Mouse (Mus musculus) heart, embryonic 12.5 days (tissue): Measurements from ENCODE around the gene Tmem208. TPM values are rescaled to one million over a fixed set of nuclear protein-coding genes. Genes with fewer than 3 reads are reported as not detected.

Experiments
- ATAC-seq: fragments of 200-750 bp; cut with Nextera tagmentation; 2 replicates; pipeline ENCODE4 v1.8.0; 2017; ENCODE audit warnings: moderate TSS enrichment, moderate library complexity; ENCODE audit not compliant: insufficient number of reproducible peaks, low FRiP score
- H3K27ac ChIP-seq: fragments of 300-500 bp; sonication (generic); 2 replicates; pipeline ENCODE4 v1.5.1; 2016; ENCODE audit warnings: mild to moderate bottlenecking, moderate library complexity; ENCODE audit not compliant: poor library complexity, severe bottlenecking
- H3K27me3 ChIP-seq: fragments of 300-500 bp; sonication (generic); replicated peaks from 2 replicates; pipeline ENCODE4 v1.6.1; 2016; ENCODE audit warnings: mild to moderate bottlenecking, moderate library complexity
- H3K36me3 ChIP-seq: fragments of 300-500 bp; sonication (generic); 2 replicates; pipeline ENCODE4 v1.6.1; 2016; ENCODE audit warnings: mild to moderate bottlenecking, moderate library complexity
- H3K4me1 ChIP-seq: fragments of 300-500 bp; sonication (generic); replicated peaks from 2 replicates; pipeline ENCODE4 v1.6.1; 2016; ENCODE audit warnings: mild to moderate bottlenecking
- H3K4me2 ChIP-seq: fragments of 300-500 bp; sonication (generic); 2 replicates; pipeline ENCODE4 v1.6.1; 2016; ENCODE audit warnings: mild to moderate bottlenecking, moderate library complexity
- H3K4me3 ChIP-seq: fragments of 300-500 bp; sonication (generic); 2 replicates; pipeline ENCODE4 v1.5.1; 2016; ENCODE audit warnings: mild to moderate bottlenecking
- H3K9ac ChIP-seq: fragments of 300-500 bp; sonication (generic); 2 replicates; pipeline ENCODE4 v1.6.1; 2016; ENCODE audit warnings: mild to moderate bottlenecking, moderate library complexity
- H3K9me3 ChIP-seq: fragments of 300-500 bp; sonication (generic); replicated peaks from 2 replicates; pipeline ENCODE4 v1.6.1; 2016; ENCODE audit warnings: mild to moderate bottlenecking, moderate library complexity
- WGBS: fragments of 180-500 bp; shearing (Covaris S2); methylation state at CpG from one replicate; pipeline ENCODE4 v1.1.7; 2016; 5-methylcytosine and 5-hydroxymethylcytosine counted together
- polyA plus RNA-seq: library from polyadenylated mRNA; unstranded; fragments of >200 nt; fragmentation: Nextera tagmentation; extraction: Ambion mirVana; gene quantifications from 2 replicates; pipeline ENCODE4 v1.2.1, GENCODE M21; 2016

The Tmem208 gene
- polyA plus RNA-seq, 1 experiment from 2014 or later = 80.7 TPM

DNA sequence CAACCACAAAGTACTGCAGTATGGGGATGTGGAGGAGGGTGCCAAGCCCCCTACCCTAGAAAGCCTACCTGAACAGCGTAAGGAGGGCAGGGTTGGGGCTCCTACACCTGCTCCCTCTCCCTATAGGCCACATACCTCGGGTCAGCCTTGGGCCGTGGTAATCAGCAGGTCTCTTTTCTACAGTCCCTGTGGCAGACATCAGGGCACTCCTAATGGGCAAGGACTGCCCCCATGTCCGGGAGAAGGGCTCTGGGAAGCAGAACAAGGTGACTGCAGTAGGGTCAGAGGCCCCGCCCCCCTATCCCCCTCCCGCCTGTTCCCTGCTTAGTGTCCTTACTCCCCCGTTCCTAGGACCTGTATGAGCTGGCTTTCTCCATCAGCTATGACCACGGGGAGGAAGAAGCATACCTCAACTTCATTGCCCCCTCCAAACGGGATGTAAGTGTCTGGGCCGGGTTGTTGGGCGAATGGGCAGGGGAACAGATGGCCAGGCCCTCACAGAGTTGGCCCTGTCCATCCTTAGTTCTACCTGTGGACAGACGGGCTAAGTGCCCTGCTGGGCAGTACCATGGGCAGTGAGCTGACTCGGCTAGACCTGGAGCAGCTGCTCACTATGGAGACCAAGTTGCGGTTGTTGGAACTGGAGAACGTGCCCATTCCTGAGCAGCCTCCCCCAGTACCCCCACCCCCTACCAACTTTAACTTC lies 16.9 kb upstream of the Tmem208 start:
- H3K9ac ChIP-seq = no peak overlapping the region
- H3K4me3 ChIP-seq = no peak overlapping the region
- ATAC-seq = no peak
- H3K27me3 ChIP-seq = no peaks in the 10 kb centered on the region
- H3K4me2 ChIP-seq = no peak overlapping the region
- no peak overlapping the region for H3K27ac ChIP-seq
- peaks cover 71% of the 10 kb centered on the region for H3K36me3 ChIP-seq
- no peaks in the 10 kb centered on the region for H3K9me3 ChIP-seq
- 82% methylated on average over 15 of the region's 15 CpGs for WGBS
- H3K4me1 ChIP-seq = peaks cover 41% of the 10 kb centered on the region

DNA sequence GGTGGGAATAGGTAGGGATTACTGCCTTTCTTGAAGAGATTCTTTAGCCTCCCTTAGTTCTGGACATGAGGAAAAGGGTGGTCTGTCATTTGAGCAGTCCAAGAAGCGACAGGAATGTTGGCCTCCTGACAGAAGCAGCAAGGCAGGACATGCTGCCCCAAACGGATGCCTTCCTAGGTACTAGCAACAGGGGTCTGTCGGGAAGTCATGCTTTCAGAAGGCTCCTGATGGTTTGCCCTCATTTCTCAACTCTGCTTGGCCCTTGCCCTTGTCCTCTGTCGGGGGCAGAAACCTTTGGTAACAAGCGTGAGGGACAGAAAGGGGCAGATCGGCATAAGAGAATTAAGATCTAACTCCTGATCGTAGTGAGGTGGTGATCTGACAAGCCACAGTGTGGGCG lies 16.0 kb upstream of the Tmem208 start:
- Histone ChIP-seq H3K36me3 (peaks cover 73% of the 10 kb centered on the region), H3K27me3 (no peaks in the 10 kb centered on the region), H3K27ac (no peak overlapping the region), H3K9ac (no peak overlapping the region; the same call in 1 of the 2 replicates), H3K4me3 (no peak overlapping the region), H3K9me3 (no peaks in the 10 kb centered on the region), H3K4me2 (no peak overlapping the region), H3K4me1 (peaks cover 36% of the 10 kb centered on the region)
- ATAC-seq = no peak
- WGBS = 87% methylated on average over 8 of the region's 8 CpGs

DNA sequence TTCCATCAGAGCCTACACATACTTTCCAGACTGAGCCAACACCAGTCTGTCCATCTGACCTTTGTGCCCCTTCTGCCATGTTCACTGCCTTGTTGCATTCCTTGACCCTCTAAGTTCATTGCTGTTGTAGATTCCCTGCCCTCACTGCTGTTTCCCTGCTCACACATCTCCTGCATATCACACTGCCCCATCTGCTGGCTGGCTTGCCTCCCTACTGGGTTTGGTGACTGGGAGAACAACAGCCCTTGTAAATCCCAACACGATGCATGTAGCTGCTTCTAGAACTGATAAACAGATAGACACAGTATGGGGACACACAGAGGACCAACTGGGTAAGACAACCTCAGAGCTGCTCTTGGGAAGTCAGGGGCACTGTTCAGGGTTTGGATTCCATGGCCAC lies 14.4 kb upstream of the Tmem208 start:
- no peaks in the 10 kb centered on the region for H3K27me3 ChIP-seq
- H3K27ac ChIP-seq = no peak overlapping the region
- H3K9ac ChIP-seq = no peak overlapping the region
- H3K4me1 ChIP-seq = peaks cover 27% of the 10 kb centered on the region
- H3K4me3 ChIP-seq = no peak overlapping the region
- no peak for ATAC-seq
- H3K36me3 ChIP-seq = peaks cover 84% of the 10 kb centered on the region
- no peaks in the 10 kb centered on the region for H3K9me3 ChIP-seq
- no peak overlapping the region for H3K4me2 ChIP-seq
- 73% methylated on average over 1 of the region's 1 CpGs for WGBS

DNA sequence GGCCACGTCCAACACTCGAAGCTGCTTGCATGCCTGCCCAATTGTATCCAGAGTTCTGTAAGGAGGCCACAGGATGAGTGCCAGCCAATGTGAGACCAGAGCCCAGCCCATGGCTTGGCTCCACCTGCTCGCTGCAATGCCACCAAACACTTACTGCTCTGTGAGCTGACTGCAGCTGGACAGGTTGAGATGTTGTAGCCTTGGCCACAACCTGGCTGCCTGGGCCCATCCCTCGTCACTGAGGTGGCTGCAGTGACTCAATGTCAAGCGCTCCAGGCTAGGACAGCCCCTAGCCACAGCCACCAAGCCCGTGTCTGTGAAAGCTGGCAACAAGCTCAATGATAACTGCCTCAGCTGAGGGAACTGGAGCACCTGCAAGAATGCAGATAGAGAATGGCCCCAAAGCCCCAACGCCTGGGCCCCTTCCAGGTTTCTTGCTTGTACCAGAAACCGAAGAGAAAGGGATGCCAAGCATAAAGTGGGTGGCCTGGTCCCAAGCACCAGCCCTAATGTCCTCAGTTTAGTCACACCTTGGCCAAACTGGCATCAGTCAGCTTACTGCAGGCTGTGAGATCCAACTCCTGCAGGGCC lies 13.2 kb upstream of the Tmem208 start:
- H3K9me3 ChIP-seq = no peaks in the 10 kb centered on the region
- WGBS = 86% methylated on average over 8 of the region's 8 CpGs
- H3K4me2 ChIP-seq = no peak overlapping the region
- H3K27me3 ChIP-seq = no peaks in the 10 kb centered on the region
- no peak for ATAC-seq
- H3K27ac ChIP-seq = no peak overlapping the region
- H3K9ac ChIP-seq = no peak overlapping the region
- peaks cover 76% of the 10 kb centered on the region for H3K36me3 ChIP-seq
- H3K4me3 ChIP-seq = no peak overlapping the region
- H3K4me1 ChIP-seq = peaks cover 25% of the 10 kb centered on the region

DNA sequence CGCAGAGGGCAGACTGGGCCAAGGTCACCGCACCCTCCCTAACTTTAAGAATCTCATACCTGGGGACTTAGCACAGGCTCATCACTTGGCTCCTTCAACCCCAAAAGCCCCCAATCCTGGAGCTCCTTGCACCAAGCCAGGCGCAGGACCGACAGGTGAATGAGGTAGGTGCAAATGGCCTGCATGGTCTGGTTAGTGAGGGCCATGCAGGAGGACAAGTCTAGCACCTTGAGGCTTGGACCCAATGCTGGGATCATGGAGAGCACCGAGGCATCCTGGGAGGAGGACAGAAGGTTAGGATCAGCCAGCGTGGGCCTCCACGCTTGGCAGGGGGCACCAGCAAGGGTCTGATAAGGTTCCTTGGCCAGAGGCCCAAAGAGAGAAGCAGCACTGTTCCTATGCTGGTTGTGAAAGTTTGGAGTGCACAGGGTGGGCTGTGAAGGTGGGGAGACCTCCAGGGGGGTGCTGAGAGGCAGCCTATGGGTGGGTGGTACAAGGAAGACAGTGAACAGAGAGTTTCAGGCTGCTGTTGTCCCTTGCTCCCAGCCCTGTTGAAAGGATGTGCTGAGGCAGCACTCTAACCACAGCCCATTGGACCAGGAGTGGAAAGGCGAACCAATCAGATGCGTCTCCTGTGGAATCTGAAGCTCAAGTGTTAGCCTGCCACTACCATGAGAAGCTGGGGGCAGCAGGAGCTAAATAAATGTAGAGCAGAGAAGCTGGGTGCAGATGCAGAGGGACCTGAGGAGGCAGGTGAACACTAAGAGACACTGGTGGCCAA lies 12.3 kb upstream of the Tmem208 start:
- peaks cover 75% of the 10 kb centered on the region for H3K36me3 ChIP-seq
- ATAC-seq = no peak; the same call in 1 of the 2 replicates
- peaks cover 25% of the 10 kb centered on the region for H3K4me1 ChIP-seq
- no peak overlapping the region for H3K4me2 ChIP-seq
- H3K27ac ChIP-seq = 0 out of 2 replicates have a peak overlapping the region, but pooled peaks have one; percentile 6
- no peak overlapping the region for H3K9ac ChIP-seq
- no peak overlapping the region for H3K4me3 ChIP-seq
- H3K27me3 ChIP-seq = no peaks in the 10 kb centered on the region
- WGBS = 65% methylated on average over 9 of the region's 9 CpGs
- H3K9me3 ChIP-seq = no peaks in the 10 kb centered on the region

DNA sequence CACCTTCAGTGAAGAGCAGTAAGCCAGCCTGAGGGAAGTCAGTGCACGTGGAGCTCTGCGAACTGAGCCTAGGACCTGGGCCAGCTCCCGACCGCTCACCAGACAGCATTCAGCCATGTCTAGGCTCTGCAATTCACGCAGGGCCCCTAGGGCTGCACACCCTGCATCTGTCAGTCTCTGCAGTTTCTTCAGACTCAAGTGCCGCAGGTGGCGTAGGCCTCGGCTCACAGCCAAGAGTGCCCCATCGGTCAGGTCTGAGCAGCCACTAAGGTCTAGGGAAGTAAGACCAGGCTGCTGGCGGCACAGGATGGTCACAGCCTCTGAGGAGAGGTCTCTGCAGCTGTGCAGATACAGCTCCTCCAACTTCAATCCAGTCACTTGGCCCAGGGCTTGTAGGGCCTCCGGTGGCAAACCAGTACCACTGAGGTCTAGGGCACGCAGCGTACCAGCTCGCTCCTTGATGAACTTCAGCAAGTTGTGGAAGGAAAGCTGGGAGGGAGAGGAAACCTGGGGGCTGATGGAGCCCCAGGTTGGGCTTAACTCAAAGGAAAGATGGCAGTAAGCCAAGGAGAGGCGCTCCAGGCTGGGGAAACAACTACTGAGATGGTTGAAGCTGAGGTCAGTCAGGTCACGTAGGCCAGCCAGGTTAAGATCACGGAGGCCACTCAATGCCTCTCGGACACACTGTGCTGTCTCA lies 10.9 kb upstream of the Tmem208 start:
- H3K4me3 ChIP-seq = no peak overlapping the region
- H3K9ac ChIP-seq = no peak overlapping the region
- WGBS = 86% methylated on average over 18 of the region's 18 CpGs
- H3K4me1 ChIP-seq = peaks cover 25% of the 10 kb centered on the region
- no peaks in the 10 kb centered on the region for H3K9me3 ChIP-seq
- H3K27ac ChIP-seq = no peak overlapping the region
- H3K27me3 ChIP-seq = no peaks in the 10 kb centered on the region
- peaks cover 73% of the 10 kb centered on the region for H3K36me3 ChIP-seq
- H3K4me2 ChIP-seq = no peak overlapping the region
- no peak for ATAC-seq

DNA sequence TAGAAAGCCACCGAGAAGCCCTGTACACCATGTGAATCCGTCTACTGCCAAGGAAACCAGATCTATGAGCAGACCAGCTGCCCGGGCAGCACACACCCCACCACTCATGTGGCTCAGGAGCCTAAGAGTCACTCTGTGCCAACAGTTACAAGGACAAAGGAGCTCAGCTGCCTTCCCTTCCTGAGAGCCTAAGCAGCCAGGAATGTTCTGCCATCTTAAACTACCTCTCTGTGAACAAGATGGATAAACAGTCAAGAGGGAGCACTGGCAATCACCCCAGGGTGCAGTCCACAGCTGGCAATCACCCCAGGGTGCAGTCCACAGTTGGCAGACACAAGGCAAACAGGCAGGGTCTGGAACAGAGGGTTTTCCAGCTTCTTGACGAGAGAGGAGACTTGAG lies 8.2 kb upstream of the Tmem208 start:
- H3K27me3 ChIP-seq = no peaks in the 10 kb centered on the region
- no peak overlapping the region for H3K4me3 ChIP-seq
- no peak overlapping the region for H3K4me2 ChIP-seq
- H3K27ac ChIP-seq = no peak overlapping the region
- no peak for ATAC-seq
- H3K9me3 ChIP-seq = no peaks in the 10 kb centered on the region
- 88% methylated on average over 4 of the region's 4 CpGs for WGBS
- peaks cover 65% of the 10 kb centered on the region for H3K36me3 ChIP-seq
- peaks cover 24% of the 10 kb centered on the region for H3K4me1 ChIP-seq
- H3K9ac ChIP-seq = no peak overlapping the region

DNA sequence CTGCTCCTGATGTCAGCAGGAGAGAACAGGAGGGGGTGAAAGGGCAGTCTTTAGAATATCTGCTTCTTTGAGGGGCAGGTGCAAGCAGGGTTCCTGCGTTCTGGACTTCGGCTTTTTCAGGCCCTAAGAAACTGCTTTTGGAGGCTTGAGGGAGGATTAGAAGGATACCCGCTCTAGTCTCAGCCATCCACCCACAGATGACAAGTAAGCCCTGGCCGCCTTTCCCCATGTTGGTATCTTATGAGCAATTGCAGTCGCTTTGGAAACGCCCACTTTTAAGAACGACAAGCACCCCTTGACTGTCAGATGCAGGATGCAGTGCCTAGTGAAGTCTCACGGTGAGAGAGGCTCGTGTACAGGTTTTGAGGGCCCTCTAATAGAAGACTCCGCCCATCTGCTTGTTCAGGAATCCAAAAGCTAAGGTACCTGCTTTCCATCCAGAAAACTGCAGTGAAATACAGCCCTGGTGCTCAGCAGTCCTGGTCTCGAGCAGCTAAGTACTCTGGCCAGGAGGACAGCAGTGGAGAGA lies 7.4 kb upstream of the Tmem208 start:
- no peaks in the 10 kb centered on the region for H3K27me3 ChIP-seq
- H3K27ac ChIP-seq = no peak overlapping the region
- H3K4me2 ChIP-seq = no peak overlapping the region
- peaks cover 62% of the 10 kb centered on the region for H3K36me3 ChIP-seq
- no peak for ATAC-seq
- 76% methylated on average over 11 of the region's 11 CpGs for WGBS
- H3K9me3 ChIP-seq = no peaks in the 10 kb centered on the region
- no peak overlapping the region for H3K9ac ChIP-seq
- H3K4me3 ChIP-seq = no peak overlapping the region
- H3K4me1 ChIP-seq = peaks cover 16% of the 10 kb centered on the region

DNA sequence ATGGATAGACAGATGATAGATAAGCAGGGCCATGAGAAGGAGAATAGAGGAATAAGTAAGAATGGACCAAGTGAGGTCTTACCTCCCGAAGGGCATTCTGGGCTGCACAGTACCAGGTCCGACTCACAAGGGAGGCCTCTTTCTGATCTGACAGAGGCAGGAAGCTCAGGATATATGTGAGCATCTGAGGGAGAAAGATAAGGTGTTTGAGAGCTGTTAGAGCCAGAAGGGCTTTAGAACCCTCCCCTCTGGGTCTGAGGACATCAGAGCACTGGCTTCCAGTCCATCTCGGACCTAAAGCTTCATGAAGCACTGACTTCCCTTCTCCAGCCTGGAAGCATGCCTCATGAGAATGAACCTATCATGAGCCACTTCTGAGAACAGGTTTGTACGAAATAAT lies 3.0 kb upstream of the Tmem208 start:
- Histone ChIP-seq H3K27ac (no peak overlapping the region; the same call in 1 of the 2 replicates), H3K36me3 (peaks cover 36% of the 10 kb centered on the region), H3K9me3 (no peaks in the 10 kb centered on the region), H3K27me3 (no peaks in the 10 kb centered on the region), H3K4me3 (no peak overlapping the region), H3K4me1 (peaks cover 19% of the 10 kb centered on the region), H3K9ac (no peak overlapping the region), H3K4me2 (no peak overlapping the region)
- ATAC-seq = no peak
- 74% methylated on average over 4 of the region's 4 CpGs for WGBS

DNA sequence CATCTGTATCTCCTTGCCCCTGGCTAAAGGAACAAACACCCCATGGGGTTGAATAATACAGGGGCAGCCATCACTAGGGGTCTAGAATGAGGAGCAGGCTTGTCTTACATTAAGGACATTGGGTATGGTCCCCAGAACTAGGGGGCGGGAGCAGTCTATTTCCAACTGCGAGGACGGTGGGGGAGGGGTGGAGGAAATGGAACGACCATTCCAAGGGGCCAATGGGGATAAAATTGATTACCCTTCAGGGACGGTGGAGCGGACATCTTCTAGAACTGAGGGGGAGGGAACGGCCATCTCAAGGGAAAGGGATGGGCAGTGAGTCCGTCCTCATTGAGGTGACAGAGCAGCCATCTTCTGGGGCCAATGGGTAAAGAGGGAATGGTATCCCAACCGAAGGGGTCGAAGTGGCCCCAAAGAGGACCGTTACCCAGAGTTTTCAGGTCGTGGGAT lies 487 bp upstream of the Tmem208 start:
- WGBS = under 1% methylated on average over 12 of the region's 12 CpGs
- 0 out of 2 replicates have a peak, but pooled peaks have one; percentile 2 for ATAC-seq
- Histone ChIP-seq H3K4me1 (peaks cover 19% of the 10 kb centered on the region), H3K36me3 (peaks cover 44% of the 10 kb centered on the region), H3K4me2 (peak overlapping the region; percentile 94), H3K27ac (peak overlapping the region; percentile 46), H3K4me3 (peak overlapping the region; percentile 68), H3K27me3 (no peaks in the 10 kb centered on the region), H3K9me3 (no peaks in the 10 kb centered on the region), H3K9ac (peak overlapping the region; percentile 84)
